Mouse (Mus musculus) bone marrow, adult 2 months (tissue): Measurements from ENCODE around the gene 1110004F10Rik.

Source experiments
- CTCF ChIP-seq: fragments of 200-500 bp; IDR thresholded peaks from 2 replicates; pipeline ENCODE4 v1.5.1; 2011; ENCODE audit warnings: low read length, control low read depth; ENCODE audit not compliant: control insufficient read depth, insufficient read depth
- POLR2A ChIP-seq: fragments of 200-500 bp; IDR thresholded peaks from 2 replicates; pipeline ENCODE4 v1.6.1; 2011; ENCODE audit warnings: low read depth, mild to moderate bottlenecking, control low read depth, low read length, borderline replicate concordance; ENCODE audit not compliant: control insufficient read depth

- TF ChIP-seq POLR2A, result no peak
- TF ChIP-seq CTCF, result no peak
Observed at GRCm38 (mm10) chr7:116134413-116135292, 95.5 kb downstream of the 1110004F10Rik start.
